Mouse (Mus musculus) right cerebral cortex, postnatal 4 days (tissue): ENCODE measurements around the gene Cdh5.
"Not testable (repeated sequence)": the region's sequence is repeated elsewhere in the genome, so short reads cannot be mapped to it uniquely, and the experiment has no call there.

Experiments
- DNase-seq: peaks from one replicate; pipeline ENCODE4 v3.0.0-alpha.2; 2022

Gene Cdh5

DNA sequence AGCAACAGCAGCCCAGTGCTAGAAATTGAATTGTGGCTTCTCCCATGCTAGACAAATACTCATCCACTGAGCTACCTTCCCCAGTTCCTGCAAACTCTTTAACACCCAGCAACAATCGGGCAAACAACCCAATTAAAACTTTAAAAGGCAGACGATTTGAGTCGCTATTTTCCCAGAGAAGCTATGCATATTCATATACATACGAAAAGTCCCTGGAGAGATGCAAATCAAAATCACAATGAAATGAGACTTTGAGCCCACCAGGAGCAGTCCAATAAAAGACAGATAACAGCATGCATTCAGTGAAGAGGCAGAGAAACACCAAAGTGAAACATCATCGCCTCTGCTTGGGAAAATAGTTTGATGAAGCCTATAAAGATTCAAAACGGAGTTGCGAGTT lies 8.1 kb upstream of the Cdh5 start:
- DNase-seq: no peak

GRCm38 (mm10) chr8:104095595-104095994 lies 5.8 kb upstream of the Cdh5 start:
- no peak for DNase-seq

- no peak for DNase-seq
Measured at GRCm38 (mm10) chr8:104096644-104097043, 4.8 kb upstream of the Cdh5 start.

- DNase-seq: peak; percentile 40
Measured at GRCm38 (mm10) chr8:104098671-104099346, 2.6 kb upstream of the Cdh5 start.

DNA sequence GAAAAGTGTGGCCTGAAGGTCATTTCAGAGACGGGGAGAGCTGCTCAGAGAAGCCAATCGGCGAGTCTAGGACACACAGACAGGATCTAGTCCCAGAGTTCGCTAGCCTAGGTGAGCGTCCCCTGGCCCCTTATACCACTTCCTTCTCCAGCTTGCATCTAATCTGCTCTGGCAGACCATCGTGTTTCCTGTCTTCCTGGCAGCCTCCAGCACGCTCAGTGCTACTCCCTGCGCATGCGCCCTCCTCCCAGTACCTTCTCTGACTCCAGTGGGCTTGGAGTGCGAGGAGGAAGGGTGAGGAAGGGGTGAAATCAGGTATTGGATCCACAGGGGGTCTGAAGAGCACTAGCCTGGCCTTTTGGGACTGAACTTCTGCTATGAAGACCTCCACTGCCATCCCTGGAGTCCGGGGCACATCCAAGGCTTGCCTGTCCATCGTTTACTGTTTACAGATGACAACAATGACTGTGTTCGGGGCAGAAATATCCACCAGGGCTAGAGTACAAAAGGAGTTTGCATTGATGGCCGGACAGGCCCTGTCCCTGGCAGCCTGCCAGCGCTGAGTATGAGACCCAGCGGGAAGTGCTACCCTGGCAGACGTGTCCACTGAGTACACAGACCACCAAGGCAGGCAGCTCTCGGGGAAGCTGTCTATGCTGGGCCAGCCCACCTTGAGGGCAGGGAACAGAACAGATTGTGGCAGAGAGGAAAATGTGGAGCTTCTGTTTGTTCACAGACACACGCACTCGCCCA lies 1.9 kb upstream of the Cdh5 start:
- DNase-seq: no peak

GRCm38 (mm10) chr8:104100724-104101123 lies 701 bp upstream of the Cdh5 start:
- not testable (repeated sequence) for DNase-seq

DNA sequence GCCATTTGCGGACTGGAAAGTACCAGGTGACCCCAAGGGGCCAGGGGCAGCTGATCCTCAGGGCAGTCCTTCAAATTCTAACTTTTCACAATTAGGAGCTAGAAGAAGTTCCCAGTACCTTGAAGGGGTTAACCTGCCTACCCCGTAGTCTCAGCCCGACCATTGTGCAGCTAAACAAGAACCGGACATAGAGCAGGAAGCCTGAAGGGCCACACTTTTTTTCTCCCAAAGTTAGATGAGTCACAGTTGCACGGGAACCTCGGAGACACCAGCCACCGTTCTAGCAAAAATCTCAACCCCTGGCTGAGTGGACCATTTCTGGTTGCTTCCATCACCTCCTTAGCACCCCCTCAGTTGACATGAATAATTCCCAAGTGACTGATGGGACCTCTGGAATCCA lies 2.0 kb downstream of the Cdh5 start:
- DNase-seq: no peak

- DNase-seq: no peak
Measured at GRCm38 (mm10) chr8:104105768-104106167, 4.3 kb downstream of the Cdh5 start.

GRCm38 (mm10) chr8:104106276-104106946 lies 5.0 kb downstream of the Cdh5 start:
- no peak for DNase-seq

DNA sequence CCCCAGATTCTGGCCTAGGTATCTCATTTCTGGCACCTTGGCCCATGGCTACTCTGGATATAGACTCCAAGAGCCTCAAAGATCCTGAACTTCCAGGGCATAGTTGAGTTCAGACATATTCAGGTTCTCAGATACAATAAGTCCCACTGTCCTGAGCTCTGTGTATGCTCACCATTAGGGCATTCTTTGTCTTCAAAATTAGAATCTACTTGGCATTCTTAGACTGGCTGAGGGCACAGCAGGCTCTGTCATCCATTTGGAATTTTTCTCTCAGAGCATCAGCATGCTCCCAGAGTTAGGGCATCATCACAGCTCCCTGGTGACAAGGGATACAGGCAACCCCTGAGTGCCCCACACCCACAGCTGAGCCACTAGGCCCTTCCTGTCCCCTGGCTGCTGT lies 5.7 kb downstream of the Cdh5 start:
- DNase-seq: no peak

DNA sequence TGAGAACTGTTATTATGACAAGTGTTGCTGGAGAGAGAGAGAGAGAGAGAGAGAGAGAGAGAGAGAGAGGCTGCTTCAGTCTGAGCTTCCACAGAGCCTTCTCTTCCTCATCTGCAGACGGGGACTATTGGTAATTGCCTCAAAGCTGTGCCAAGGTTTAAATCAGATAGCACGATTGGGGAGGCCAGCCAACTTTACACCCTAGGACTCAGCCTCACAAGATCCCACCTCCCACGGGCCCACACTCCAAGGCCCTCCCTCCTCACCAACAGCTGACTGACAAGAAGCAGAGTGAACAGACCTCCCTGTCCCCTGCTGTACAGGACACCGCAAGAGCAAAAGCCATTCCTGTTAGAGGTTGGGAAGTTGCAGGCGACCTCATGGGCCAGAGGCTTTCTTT lies 6.6 kb downstream of the Cdh5 start:
- DNase-seq: no peak

GRCm38 (mm10) chr8:104110498-104111134 lies 9.2 kb downstream of the Cdh5 start:
- no peak for DNase-seq

- DNase-seq: no peak
Measured at GRCm38 (mm10) chr8:104121640-104122416, 20.4 kb downstream of the Cdh5 start.

DNA sequence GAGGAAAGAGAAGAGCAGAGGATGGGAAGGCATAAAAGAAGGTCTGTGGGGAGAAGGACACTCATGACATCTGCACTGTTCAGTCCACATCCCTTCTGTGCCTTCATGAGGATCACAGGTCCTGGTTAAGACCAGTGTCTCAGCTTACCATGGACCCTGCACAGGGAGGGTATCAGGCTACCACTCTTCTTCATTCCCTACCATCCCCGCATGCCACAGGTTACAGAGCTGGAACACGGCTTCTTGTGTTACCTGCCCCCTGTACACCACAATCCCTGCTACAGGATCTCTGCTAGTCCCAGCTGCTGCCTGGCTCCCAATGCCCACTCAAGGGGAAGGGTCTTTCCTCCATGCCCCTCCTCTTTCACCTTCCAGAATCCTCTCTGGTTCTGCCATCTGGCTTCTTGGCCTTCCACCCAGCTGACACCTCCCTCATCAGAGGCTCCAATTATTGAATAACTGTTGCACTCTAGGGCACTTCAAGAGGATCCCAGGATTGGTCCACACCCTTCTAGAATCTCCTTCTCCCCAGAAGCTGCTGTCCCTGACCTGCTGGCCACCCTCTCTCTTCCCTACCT lies 21.7 kb downstream of the Cdh5 start:
- DNase-seq: no peak

GRCm38 (mm10) chr8:104124534-104124933 lies 23.1 kb downstream of the Cdh5 start:
- no peak for DNase-seq

- peak; percentile 21 for DNase-seq
Measured at GRCm38 (mm10) chr8:104127160-104127883, 25.9 kb downstream of the Cdh5 start.

DNA sequence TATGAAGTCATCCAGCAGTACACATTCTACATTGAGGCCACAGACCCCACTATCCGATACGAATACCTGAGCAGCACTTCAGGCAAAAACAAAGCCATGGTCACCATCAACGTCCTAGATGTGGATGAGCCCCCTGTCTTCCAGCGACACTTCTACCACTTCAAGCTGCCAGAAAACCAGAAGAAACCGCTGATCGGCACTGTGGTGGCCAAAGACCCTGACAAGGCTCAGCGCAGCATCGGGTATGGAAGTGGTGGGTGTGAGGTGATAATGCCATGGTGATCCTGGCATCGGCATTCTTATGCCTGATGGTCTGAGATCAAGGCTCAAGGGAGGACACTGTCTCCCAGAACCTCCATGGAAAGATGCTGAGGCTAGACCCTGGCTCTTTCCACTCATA lies 29.5 kb downstream of the Cdh5 start:
- DNase-seq: no peak

- DNase-seq: no peak
Measured at GRCm38 (mm10) chr8:104131414-104131975, 30.1 kb downstream of the Cdh5 start.

DNA sequence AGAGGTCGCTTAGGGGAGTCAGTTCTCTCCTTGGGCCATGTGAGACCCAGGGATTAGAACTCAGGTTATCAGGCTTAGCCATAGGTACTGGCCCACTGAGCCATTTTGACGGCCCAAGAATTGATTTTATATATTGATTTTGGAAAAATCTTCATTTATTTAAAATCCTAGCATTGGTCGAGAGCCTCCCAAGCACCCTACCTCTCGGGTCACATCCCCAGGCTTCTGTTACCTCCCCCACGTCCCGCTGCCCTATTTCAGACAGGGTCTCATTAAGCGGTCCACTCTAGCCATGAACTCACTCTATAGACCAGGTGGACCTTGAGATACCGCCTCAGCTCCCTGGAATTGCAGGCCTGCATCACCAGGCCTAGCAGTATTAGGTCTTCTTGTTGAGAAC lies 33.1 kb downstream of the Cdh5 start:
- no peak for DNase-seq

- no peak for DNase-seq
Measured at GRCm38 (mm10) chr8:104136277-104136676, 34.9 kb downstream of the Cdh5 start.

- no peak for DNase-seq
Measured at GRCm38 (mm10) chr8:104137636-104138035, 36.2 kb downstream of the Cdh5 start.
